Mouse (Mus musculus) E14TG2a.4 (cell line): ENCODE results near the gene Lamb3.

ENCODE experiments used
- CTCF ChIP-seq: conservative IDR thresholded peaks from 2 replicates; pipeline ENCODE4 v1.5.1; 2014; ENCODE audit warnings: low read length
- NANOG ChIP-seq: IDR thresholded peaks from 2 replicates; pipeline ENCODE4 v1.6.1; 2014; ENCODE audit warnings: borderline replicate concordance, low read length, mixed read lengths
- POU5F1 ChIP-seq: IDR thresholded peaks from 2 replicates; pipeline ENCODE4 v1.6.1; 2014; ENCODE audit warnings: low read length, borderline replicate concordance

- no peak for TF ChIP-seq CTCF
- TF ChIP-seq POU5F1, result no peak
- no peak for TF ChIP-seq NANOG
These were observed 33.9 kb downstream of the Lamb3 start for GRCm38 (mm10) chr1:193241436-193241835.
